Mouse (Mus musculus) ovary, postnatal 10 days (tissue): ENCODE results near the gene Mtif2.

Source experiments
- DNase-seq: peaks from one replicate; pipeline ENCODE4 v3.0.0; 2022; ENCODE audit warnings: low spot score

Gene Mtif2

DNA sequence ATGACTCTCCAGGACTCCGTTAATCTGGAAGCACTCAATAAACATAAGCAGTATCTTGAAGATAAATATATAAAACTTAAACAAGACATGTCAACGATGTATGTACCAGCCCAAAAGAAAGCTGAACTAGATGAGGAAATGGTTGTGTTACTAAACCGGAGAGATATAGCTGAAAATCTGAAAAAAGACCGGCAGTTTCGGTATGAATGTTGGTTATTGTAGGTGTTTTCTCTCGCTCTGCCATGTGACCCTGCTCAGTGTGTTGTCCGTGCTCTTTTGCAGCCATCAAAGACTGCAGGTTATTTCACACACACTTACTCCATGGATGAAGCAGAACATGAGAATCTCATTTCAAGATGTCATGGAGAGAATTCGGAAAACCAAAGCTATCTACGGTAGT lies 34.2 kb downstream of the Mtif2 start:
- DNase-seq: no peak

DNA sequence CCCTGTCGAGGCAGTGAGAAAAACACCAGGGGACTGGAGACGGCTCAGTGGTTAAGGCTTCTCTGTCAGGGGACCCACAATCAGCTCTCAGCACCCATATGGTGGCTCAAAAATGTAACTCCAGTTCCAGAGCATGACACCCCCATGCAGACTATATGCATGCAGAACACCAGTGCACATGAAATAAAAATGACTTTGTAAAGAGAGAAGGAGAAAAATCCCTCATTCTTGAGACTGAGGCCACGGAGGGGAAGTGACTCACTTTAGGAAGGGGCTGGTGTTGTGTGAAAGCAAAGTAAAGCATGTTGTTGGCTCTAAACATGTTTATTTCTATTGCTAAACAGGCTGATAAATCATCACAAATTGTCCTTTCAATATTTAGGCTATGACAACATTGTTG lies 34.8 kb downstream of the Mtif2 start:
- no peak for DNase-seq

DNA sequence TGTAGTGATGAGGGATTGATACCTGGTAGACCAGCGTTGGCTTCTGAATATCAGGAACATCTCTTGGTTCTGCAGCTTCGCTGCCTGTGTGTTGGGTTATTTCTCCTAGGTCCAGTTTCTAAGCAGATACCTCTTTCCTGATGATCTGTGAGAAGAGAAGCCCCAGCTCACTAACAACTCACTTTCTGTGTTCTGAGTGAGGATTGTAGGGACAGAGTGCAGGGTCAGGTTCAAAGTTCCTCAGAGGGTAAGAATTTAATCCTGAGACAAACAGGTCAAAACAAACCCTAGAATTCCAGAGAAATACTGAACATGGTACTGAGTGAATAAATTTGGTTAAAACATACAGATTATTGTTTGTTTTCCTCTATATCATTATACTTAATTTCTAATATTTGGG lies 37.2 kb downstream of the Mtif2 start:
- no peak for DNase-seq

GRCm38 (mm10) chr11:29571536-29571935 lies 45.3 kb downstream of the Mtif2 start:
- no peak for DNase-seq

- DNase-seq: no peak
Observed at GRCm38 (mm10) chr11:29572656-29573055, 46.4 kb downstream of the Mtif2 start.

- no peak for DNase-seq
Observed at GRCm38 (mm10) chr11:29579610-29580009, 53.4 kb downstream of the Mtif2 start.
